Mouse (Mus musculus) lung, postnatal 4 days (tissue): ENCODE results near the gene Tnn.

ENCODE experiments used
- DNase-seq, 2 experiments: peaks; one replicate each; pipeline ENCODE4 v3.0.0; 2021

Tnn gene

GRCm38 (mm10) chr1:160043271-160043975 is 110.0 kb downstream of the Tnn start:
- peak; percentile 37 to 71 for DNase-seq

- no peak for DNase-seq
These were observed 111.0 kb downstream of the Tnn start for GRCm38 (mm10) chr1:160042351-160042750.

GRCm38 (mm10) chr1:160041264-160041775 is 112.1 kb downstream of the Tnn start:
- no peak for DNase-seq

GRCm38 (mm10) chr1:160039951-160040645 is 113.3 kb downstream of the Tnn start:
- DNase-seq: no peak

GRCm38 (mm10) chr1:160036996-160037521 is 116.3 kb downstream of the Tnn start:
- DNase-seq: peak; percentile 64 to 70

GRCm38 (mm10) chr1:160035561-160035960 is 117.8 kb downstream of the Tnn start:
- DNase-seq: no peak
